ENCODE assay signal across 13 mouse cellular contexts in the genomic region with DNA sequence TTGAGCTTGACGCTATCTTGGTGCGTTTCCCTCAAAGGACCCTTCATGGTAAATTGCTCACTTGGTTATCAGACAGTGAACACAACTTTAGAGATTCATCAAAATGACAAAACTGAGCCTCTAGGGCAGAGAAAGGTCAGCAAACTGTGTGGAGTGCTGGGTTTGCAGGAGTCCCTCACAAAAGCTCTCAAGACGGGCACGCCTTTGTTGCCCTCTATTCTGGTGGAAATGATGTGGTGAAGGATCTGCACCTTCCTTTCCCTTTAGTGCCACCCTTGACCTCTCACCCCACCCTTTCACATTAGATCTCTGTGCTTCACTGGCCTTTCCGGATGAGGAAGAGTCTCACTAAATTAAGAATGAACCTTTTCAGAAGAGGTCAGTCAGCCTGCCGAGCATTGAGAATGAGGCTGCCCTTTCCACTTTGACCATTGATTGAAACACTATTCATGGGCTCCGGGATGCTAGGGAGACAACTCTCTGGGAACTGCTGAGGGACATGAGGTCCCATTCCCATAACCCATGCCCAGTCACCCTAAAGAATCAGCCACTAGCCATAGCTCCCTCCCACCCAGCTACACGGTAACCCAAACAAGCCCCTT.
DNase-seq lines count a peak whose midpoint lies in the region; ATAC-seq lines count a peak whose summit lies in the region.
"Had no signal": no experiment of that assay in that cellular context is flagged by ENCODE, and none has a peak within 500 bp of the region (broad histone marks: within the 10 kb centered on the region; RNA-seq: fewer than 3 reads in every experiment).

No protein-coding gene starts in this region.

- H3K36me3 ChIP-seq in forebrain, embryonic 14.5 days (ENCODE audit: control insufficient read depth, insufficient read depth, low read length): no peaks in the 10 kb centered on the region
- no peaks in the 10 kb centered on the region for H3K36me3 ChIP-seq in forebrain, embryonic 13.5 days (ENCODE audit: poor library complexity, severe bottlenecking)
- no peaks in the 10 kb centered on the region for H3K36me3 ChIP-seq in midbrain, embryonic 10.5 days
- H3K36me3 ChIP-seq in midbrain, embryonic 16.5 days (ENCODE audit: control insufficient read depth, insufficient read depth, low read length): no peaks in the 10 kb centered on the region
- no peaks in the 10 kb centered on the region for H3K36me3 ChIP-seq in neural tube, embryonic 14.5 days (ENCODE audit: control insufficient read depth, insufficient read depth, low read length)
- H3K36me3 ChIP-seq: intestine, embryonic 15.5 days had no signal

- H3K4me2 ChIP-seq in forebrain, embryonic 14.5 days (ENCODE audit: low read length): no peak overlapping the region
- no peak overlapping the region for H3K4me2 ChIP-seq in forebrain, embryonic 13.5 days
- no peak overlapping the region for H3K4me2 ChIP-seq in midbrain, embryonic 16.5 days (ENCODE audit: low read length)
- no peak overlapping the region for H3K4me2 ChIP-seq in neural tube, embryonic 14.5 days (ENCODE audit: low read depth, low read length)
- H3K4me2 ChIP-seq: intestine, embryonic 15.5 days; lung, embryonic 14.5 days had no signal

- no peak overlapping the region for H3K27ac ChIP-seq in forebrain, embryonic 14.5 days (ENCODE audit: low read depth, low read length)
- H3K27ac ChIP-seq in forebrain, embryonic 13.5 days: no peak overlapping the region
- H3K27ac ChIP-seq in midbrain, embryonic 10.5 days (replicated peaks): no peak overlapping the region
- no peak overlapping the region for H3K27ac ChIP-seq in midbrain, embryonic 16.5 days (ENCODE audit: low read length)
- H3K27ac ChIP-seq in neural tube, embryonic 14.5 days (ENCODE audit: low read depth, low read length): no peak overlapping the region
- H3K27ac ChIP-seq: heart, adult 2 months; intestine, embryonic 15.5 days had no signal

- H3K4me1 ChIP-seq in forebrain, embryonic 14.5 days (ENCODE audit: control insufficient read depth, insufficient read depth, low read length): no peaks in the 10 kb centered on the region
- H3K4me1 ChIP-seq in forebrain, embryonic 13.5 days: 0 out of 2 replicates have a peak, but pooled peaks cover 5% of the 10 kb centered on the region
- peaks cover 32% of the 10 kb centered on the region for H3K4me1 ChIP-seq in midbrain, embryonic 10.5 days
- no peaks in the 10 kb centered on the region for H3K4me1 ChIP-seq in midbrain, embryonic 16.5 days (ENCODE audit: control insufficient read depth, insufficient read depth, low read length)
- no peaks in the 10 kb centered on the region for H3K4me1 ChIP-seq in neural tube, embryonic 14.5 days (ENCODE audit: control insufficient read depth, insufficient read depth, low read length)
- H3K4me1 ChIP-seq: intestine, embryonic 15.5 days had no signal

- no peak overlapping the region for H3K4me3 ChIP-seq in forebrain, embryonic 14.5 days (ENCODE audit: low read depth, low read length)
- H3K4me3 ChIP-seq in forebrain, embryonic 13.5 days: no peak overlapping the region
- H3K4me3 ChIP-seq in midbrain, embryonic 10.5 days: no peak overlapping the region
- no peak overlapping the region for H3K4me3 ChIP-seq in midbrain, embryonic 16.5 days (ENCODE audit: low read depth, low read length)
- H3K4me3 ChIP-seq in neural tube, embryonic 14.5 days (ENCODE audit: low read depth, low read length): no peak overlapping the region
- H3K4me3 ChIP-seq: heart, adult 2 months; intestine, embryonic 15.5 days; myocyte had no signal

- no peak for DNase-seq in forebrain, embryonic 14.5 days (ENCODE audit: low spot score)
- DNase-seq in midbrain, embryonic 10.5 days (ENCODE audit: low spot score): peak; percentile 74
- peak; percentile 72 for DNase-seq in embryo, embryonic 9.5 days (ENCODE audit: extremely low spot score)
- no peak for DNase-seq in B cell, adult 2 months
- no peak for DNase-seq in cerebellum, adult 18-20 months
- DNase-seq: adrenal gland, postnatal 25 days; heart, adult 2 months; lung, embryonic 14.5 days had no signal

- H3K27me3 ChIP-seq in forebrain, embryonic 14.5 days (replicated peaks; ENCODE audit: control insufficient read depth, insufficient read depth, low read length): no peaks in the 10 kb centered on the region
- no peaks in the 10 kb centered on the region for H3K27me3 ChIP-seq in forebrain, embryonic 13.5 days
- peaks cover 75% of the 10 kb centered on the region for H3K27me3 ChIP-seq in midbrain, embryonic 10.5 days (ENCODE audit: low read depth, poor library complexity, severe bottlenecking)
- H3K27me3 ChIP-seq in midbrain, embryonic 16.5 days (ENCODE audit: control insufficient read depth, insufficient read depth, low read depth, low read length): no peaks in the 10 kb centered on the region
- H3K27me3 ChIP-seq in neural tube, embryonic 14.5 days (ENCODE audit: control insufficient read depth, insufficient read depth, low read length): no peaks in the 10 kb centered on the region
- H3K27me3 ChIP-seq: intestine, embryonic 15.5 days had no signal

- ATAC-seq in forebrain, embryonic 14.5 days: peak; percentile 40; the same call in 1 of the 2 replicates
- ATAC-seq in forebrain, embryonic 13.5 days: no peak
- ATAC-seq in midbrain, embryonic 16.5 days: no peak
- 0 out of 2 replicates have a peak, but pooled peaks have one; percentile 41 for ATAC-seq in neural tube, embryonic 14.5 days (ENCODE audit: low read depth)
- ATAC-seq: intestine, embryonic 15.5 days had no signal

- H3K9me3 ChIP-seq in forebrain, embryonic 14.5 days (replicated peaks; ENCODE audit: control insufficient read depth, low read length): no peaks in the 10 kb centered on the region
- no peaks in the 10 kb centered on the region for H3K9me3 ChIP-seq in forebrain, embryonic 13.5 days (replicated peaks)
- peaks cover 7% of the 10 kb centered on the region; the same call in 1 of the 2 replicates for H3K9me3 ChIP-seq in midbrain, embryonic 10.5 days (replicated peaks)
- no peaks in the 10 kb centered on the region for H3K9me3 ChIP-seq in midbrain, embryonic 16.5 days (replicated peaks; ENCODE audit: control insufficient read depth, low read length, poor library complexity, severe bottlenecking)
- H3K9me3 ChIP-seq in neural tube, embryonic 14.5 days (ENCODE audit: control insufficient read depth, low read length): no peaks in the 10 kb centered on the region; the same call in 1 of the 2 replicates
- H3K9me3 ChIP-seq: intestine, embryonic 15.5 days had no signal

- 36% methylated on average over 8 of the region's 8 CpGs for WGBS in forebrain, embryonic 14.5 days
- 23% methylated on average over 8 of the region's 8 CpGs for WGBS in forebrain, embryonic 13.5 days
- WGBS in midbrain, embryonic 10.5 days: 23% methylated on average over 8 of the region's 8 CpGs
- WGBS in midbrain, embryonic 16.5 days: 16% methylated on average over 8 of the region's 8 CpGs
- 13% methylated on average over 8 of the region's 8 CpGs for WGBS in neural tube, embryonic 14.5 days

- no peak overlapping the region for H3K9ac ChIP-seq in forebrain, embryonic 14.5 days (ENCODE audit: low read length)
- H3K9ac ChIP-seq in forebrain, embryonic 13.5 days: no peak overlapping the region
- H3K9ac ChIP-seq in midbrain, embryonic 16.5 days (ENCODE audit: low read depth, low read length): no peak overlapping the region
- no peak overlapping the region for H3K9ac ChIP-seq in neural tube, embryonic 14.5 days (replicated peaks; ENCODE audit: low read depth, low read length)
- H3K9ac ChIP-seq: intestine, embryonic 15.5 days; lung, embryonic 14.5 days had no signal

Comparison
In these comparisons a context has a peak if more than half of its experiments do, and no peak if none do; other contexts are left out.
1. ATAC-seq: peak in forebrain, embryonic 14.5 days (single experiment) and neural tube, embryonic 14.5 days (single experiment); none in forebrain, embryonic 13.5 days (single experiment) and midbrain, embryonic 16.5 days (single experiment).
2. DNase-seq: peak in midbrain, embryonic 10.5 days (single experiment) and embryo, embryonic 9.5 days (single experiment); none in forebrain, embryonic 14.5 days (single experiment), B cell, adult 2 months (0 of 2) and cerebellum, adult 18-20 months (0 of 2).